Mouse (Mus musculus) C2C12 (cell line): Measurements from ENCODE around the gene Arih1.

ENCODE experiments used
- CEBPB ChIP-seq: IDR thresholded peaks from one replicate; pipeline ENCODE4 v1.6.1; 2011; ENCODE audit warnings: low read depth, mild to moderate bottlenecking, control low read depth, moderate library complexity
- CTCF ChIP-seq: IDR thresholded peaks from one replicate; pipeline ENCODE4 v1.5.1; 2011; ENCODE audit not compliant: control insufficient read depth, insufficient read depth, insufficient read length
- FOSL1 ChIP-seq: IDR thresholded peaks from one replicate; pipeline ENCODE4 v1.8.0; 2011; ENCODE audit warnings: mild to moderate bottlenecking, low read length; ENCODE audit not compliant: poor library complexity, insufficient read depth, severe bottlenecking
- MAX ChIP-seq: IDR thresholded peaks from one replicate; pipeline ENCODE4 v1.6.1; 2011; ENCODE audit warnings: mild to moderate bottlenecking, control low read depth
- MYOD1 ChIP-seq: IDR thresholded peaks from one replicate; pipeline ENCODE4 v1.6.1; 2011; ENCODE audit warnings: low read depth; ENCODE audit not compliant: control insufficient read depth, insufficient read length
- MYOG ChIP-seq: IDR thresholded peaks from one replicate; pipeline ENCODE4 v1.6.1; 2011; ENCODE audit not compliant: control insufficient read depth, insufficient read length; ENCODE audit errors: extremely low read depth
- USF1 ChIP-seq: IDR thresholded peaks from one replicate; pipeline ENCODE4 v1.6.1; 2011; ENCODE audit warnings: low read depth, mild to moderate bottlenecking, control low read depth, moderate library complexity

GRCm38 (mm10) chr9:59473171-59473570 is 13.2 kb downstream of the Arih1 start:
- no peak for TF ChIP-seq CTCF
- TF ChIP-seq MYOG: no peak
- no peak for TF ChIP-seq MAX
- TF ChIP-seq USF1: no peak
- no peak for TF ChIP-seq MYOD1
- no peak for TF ChIP-seq CEBPB
- TF ChIP-seq FOSL1: no peak
